Mouse (Mus musculus) limb, embryonic 12.5 days (tissue): ENCODE measurements around the gene Thpo. TPM values are rescaled to one million over a fixed set of nuclear protein-coding genes. Genes with fewer than 3 reads are reported as not detected.

Experiments
- ATAC-seq: fragments of 200-750 bp; cut with Nextera tagmentation; 2 replicates; pipeline ENCODE4 v1.8.0; 2017; ENCODE audit warnings: low read depth, moderate TSS enrichment; ENCODE audit not compliant: insufficient number of reproducible peaks, insufficient read depth, low FRiP score, low TSS enrichment
- H3K27ac ChIP-seq: fragments of 300-500 bp; sonication (generic); 2 replicates; pipeline ENCODE4 v1.5.1; 2016; ENCODE audit warnings: mild to moderate bottlenecking, moderate library complexity
- H3K27me3 ChIP-seq: fragments of 300-500 bp; sonication (generic); 2 replicates; pipeline ENCODE4 v1.6.1; 2016; ENCODE audit warnings: mild to moderate bottlenecking, moderate library complexity
- H3K36me3 ChIP-seq: fragments of 300-500 bp; sonication (generic); 2 replicates; pipeline ENCODE4 v1.6.1; 2016; ENCODE audit warnings: mild to moderate bottlenecking, moderate library complexity
- H3K4me1 ChIP-seq: fragments of 300-500 bp; sonication (generic); replicated peaks from 2 replicates; pipeline ENCODE4 v1.6.1; 2016
- H3K4me2 ChIP-seq: fragments of 300-500 bp; sonication (generic); 2 replicates; pipeline ENCODE4 v1.6.1; 2016; ENCODE audit warnings: mild to moderate bottlenecking, moderate library complexity
- H3K4me3 ChIP-seq: fragments of 300-500 bp; sonication (generic); replicated peaks from 2 replicates; pipeline ENCODE4 v1.5.1; 2016; ENCODE audit warnings: mild to moderate bottlenecking
- H3K9ac ChIP-seq: fragments of 300-500 bp; sonication (generic); replicated peaks from 2 replicates; pipeline ENCODE4 v1.6.1; 2016; ENCODE audit warnings: mild to moderate bottlenecking, moderate library complexity
- H3K9me3 ChIP-seq: fragments of 300-500 bp; sonication (generic); 2 replicates; pipeline ENCODE4 v1.6.1; 2016; ENCODE audit warnings: mild to moderate bottlenecking, moderate library complexity
- WGBS: fragments of 180-500 bp; shearing (Covaris S2); methylation state at CpG from one replicate; pipeline ENCODE4 v1.1.7; 2016; 5-methylcytosine and 5-hydroxymethylcytosine counted together
- polyA plus RNA-seq: library from polyadenylated mRNA; unstranded; fragments of >200 nt; fragmentation: Nextera tagmentation; extraction: Ambion mirVana; gene quantifications from 2 replicates; pipeline ENCODE4 v1.2.1, GENCODE M21; 2016

The Thpo gene
- polyA plus RNA-seq: 0.48 and 0.56 TPM in 2 replicates

- 2% methylated on average over 45 of the region's 45 CpGs for WGBS
- no peak for ATAC-seq
Measured at GRCm38 (mm10) chr16:20733731-20734730, at the start of gene Thpo. Gene Thpo (minus strand): TSS chr16:20734511.

GRCm38 (mm10) chr16:20783891-20784290 lies 49.6 kb upstream of the Thpo start:
- ATAC-seq: no peak
- Histone ChIP-seq H3K9ac (no peak overlapping the region), H3K36me3 (no peaks in the 10 kb centered on the region), H3K4me2 (no peak overlapping the region), H3K27ac (no peak overlapping the region), H3K4me1 (no peaks in the 10 kb centered on the region), H3K9me3 (no peaks in the 10 kb centered on the region), H3K4me3 (no peak overlapping the region), H3K27me3 (no peaks in the 10 kb centered on the region)
- 82% methylated on average over 2 of the region's 2 CpGs for WGBS

More at GRCm38 (mm10) chr16:20733731-20734730, at the start of gene Thpo:
- peak within 1 kb of the TSS; percentile 99 for H3K4me2 ChIP-seq
- H3K9me3 ChIP-seq: no peaks in the 10 kb centered on the region
- H3K27ac ChIP-seq: 0 out of 2 replicates have a peak within 1 kb of the TSS, but pooled peaks have one; percentile 75
- H3K36me3 ChIP-seq: peaks cover 12% of the 10 kb centered on the region; the same call in 1 of the 2 replicates
- peaks cover 61% of the 10 kb centered on the region for H3K27me3 ChIP-seq
- H3K4me1 ChIP-seq: peaks cover 32% of the 10 kb centered on the region
- H3K4me3 ChIP-seq: peak within 1 kb of the TSS; percentile 72
- H3K9ac ChIP-seq: peak within 1 kb of the TSS; percentile 78

- 71% methylated on average over 4 of the region's 4 CpGs for WGBS
- no peaks in the 10 kb centered on the region for H3K4me1 ChIP-seq
- H3K4me3 ChIP-seq: no peak overlapping the region
- no peaks in the 10 kb centered on the region for H3K9me3 ChIP-seq
- no peak overlapping the region for H3K9ac ChIP-seq
- no peak overlapping the region for H3K4me2 ChIP-seq
- H3K36me3 ChIP-seq: no peaks in the 10 kb centered on the region
- ATAC-seq: no peak
- H3K27me3 ChIP-seq: no peaks in the 10 kb centered on the region
- no peak overlapping the region for H3K27ac ChIP-seq
Measured at GRCm38 (mm10) chr16:20781101-20781630, 46.9 kb upstream of the Thpo start.

GRCm38 (mm10) chr16:20779846-20780245 lies 45.5 kb upstream of the Thpo start:
- Histone ChIP-seq H3K9me3 (no peaks in the 10 kb centered on the region), H3K4me2 (no peak overlapping the region), H3K27me3 (no peaks in the 10 kb centered on the region), H3K4me1 (no peaks in the 10 kb centered on the region), H3K4me3 (no peak overlapping the region), H3K36me3 (no peaks in the 10 kb centered on the region), H3K9ac (no peak overlapping the region), H3K27ac (no peak overlapping the region)
- WGBS: 90% methylated on average over 3 of the region's 3 CpGs
- no peak for ATAC-seq

- no peak for ATAC-seq
- no peak overlapping the region for H3K4me3 ChIP-seq
- no peaks in the 10 kb centered on the region for H3K36me3 ChIP-seq
- H3K4me1 ChIP-seq: no peaks in the 10 kb centered on the region
- WGBS: 75% methylated on average over 5 of the region's 5 CpGs
- H3K27me3 ChIP-seq: no peaks in the 10 kb centered on the region
- no peak overlapping the region for H3K27ac ChIP-seq
- H3K9ac ChIP-seq: no peak overlapping the region
- peaks cover 6% of the 10 kb centered on the region; the same call in 1 of the 2 replicates for H3K9me3 ChIP-seq
- H3K4me2 ChIP-seq: no peak overlapping the region
Measured at GRCm38 (mm10) chr16:20775021-20775420, 40.7 kb upstream of the Thpo start.

GRCm38 (mm10) chr16:20765244-20765643 lies 30.9 kb upstream of the Thpo start:
- Histone ChIP-seq H3K27ac (no peak overlapping the region), H3K27me3 (no peaks in the 10 kb centered on the region), H3K4me1 (no peaks in the 10 kb centered on the region), H3K9me3 (no peaks in the 10 kb centered on the region), H3K4me3 (no peak overlapping the region), H3K36me3 (no peaks in the 10 kb centered on the region), H3K4me2 (no peak overlapping the region), H3K9ac (no peak overlapping the region)
- ATAC-seq: no peak
- 52% methylated on average over 9 of the region's 9 CpGs for WGBS

GRCm38 (mm10) chr16:20761681-20762080 lies 27.4 kb upstream of the Thpo start:
- WGBS: 5% methylated on average over 3 of the region's 3 CpGs
- no peaks in the 10 kb centered on the region for H3K4me1 ChIP-seq
- no peak for ATAC-seq

GRCm38 (mm10) chr16:20757385-20757784 lies 23.1 kb upstream of the Thpo start:
- 63% methylated on average over 1 of the region's 1 CpGs for WGBS
- ATAC-seq: no peak
- H3K9ac ChIP-seq: no peak overlapping the region
- H3K9me3 ChIP-seq: no peaks in the 10 kb centered on the region
- H3K4me3 ChIP-seq: no peak overlapping the region
- H3K36me3 ChIP-seq: no peaks in the 10 kb centered on the region
- H3K4me2 ChIP-seq: no peak overlapping the region
- H3K4me1 ChIP-seq: no peaks in the 10 kb centered on the region
- no peaks in the 10 kb centered on the region for H3K27me3 ChIP-seq
- H3K27ac ChIP-seq: no peak overlapping the region

More at GRCm38 (mm10) chr16:20761681-20762080, 27.4 kb upstream of the Thpo start:
- Histone ChIP-seq H3K9ac (no peak overlapping the region), H3K27ac (no peak overlapping the region), H3K27me3 (no peaks in the 10 kb centered on the region), H3K4me3 (no peak overlapping the region), H3K9me3 (no peaks in the 10 kb centered on the region), H3K36me3 (no peaks in the 10 kb centered on the region), H3K4me2 (no peak overlapping the region)

- no peak for ATAC-seq
- Histone ChIP-seq H3K36me3 (no peaks in the 10 kb centered on the region), H3K27ac (no peak overlapping the region), H3K27me3 (no peaks in the 10 kb centered on the region), H3K9ac (no peak overlapping the region), H3K9me3 (no peaks in the 10 kb centered on the region), H3K4me3 (no peak overlapping the region), H3K4me2 (no peak overlapping the region), H3K4me1 (no peaks in the 10 kb centered on the region)
- 97% methylated on average over 5 of the region's 5 CpGs for WGBS
Measured at GRCm38 (mm10) chr16:20756052-20756451, 21.7 kb upstream of the Thpo start.

- peak overlapping the region; percentile 23; the same call in 1 of the 2 replicates for H3K4me2 ChIP-seq
- no peaks in the 10 kb centered on the region for H3K36me3 ChIP-seq
- H3K9ac ChIP-seq: no peak overlapping the region
- H3K4me1 ChIP-seq: peaks cover 9% of the 10 kb centered on the region
- H3K9me3 ChIP-seq: no peaks in the 10 kb centered on the region
- 27% methylated on average over 8 of the region's 8 CpGs for WGBS
- H3K27ac ChIP-seq: no peak overlapping the region; the same call in 1 of the 2 replicates
- peaks cover 3% of the 10 kb centered on the region; the same call in 1 of the 2 replicates for H3K27me3 ChIP-seq
- H3K4me3 ChIP-seq: no peak overlapping the region
- no peak for ATAC-seq
Measured at GRCm38 (mm10) chr16:20750518-20750917, 16.2 kb upstream of the Thpo start.

GRCm38 (mm10) chr16:20746641-20747040 lies 12.3 kb upstream of the Thpo start:
- no peak overlapping the region for H3K27ac ChIP-seq
- H3K4me1 ChIP-seq: peaks cover 9% of the 10 kb centered on the region
- H3K27me3 ChIP-seq: peaks cover 3% of the 10 kb centered on the region; the same call in 1 of the 2 replicates
- ATAC-seq: no peak
- H3K9me3 ChIP-seq: no peaks in the 10 kb centered on the region
- no peak overlapping the region for H3K4me3 ChIP-seq
- H3K4me2 ChIP-seq: no peak overlapping the region
- WGBS: 82% methylated on average over 6 of the region's 6 CpGs
- 0 out of 2 replicates have a peak, but pooled peaks cover 4% of the 10 kb centered on the region for H3K36me3 ChIP-seq
- H3K9ac ChIP-seq: no peak overlapping the region
